Mouse (Mus musculus) right cerebral cortex, postnatal 25 days (tissue): ENCODE measurements around the gene Zfp827.

ENCODE experiments used
- DNase-seq: peaks from one replicate; pipeline ENCODE4 v3.0.0; 2022

Zfp827 gene

DNA sequence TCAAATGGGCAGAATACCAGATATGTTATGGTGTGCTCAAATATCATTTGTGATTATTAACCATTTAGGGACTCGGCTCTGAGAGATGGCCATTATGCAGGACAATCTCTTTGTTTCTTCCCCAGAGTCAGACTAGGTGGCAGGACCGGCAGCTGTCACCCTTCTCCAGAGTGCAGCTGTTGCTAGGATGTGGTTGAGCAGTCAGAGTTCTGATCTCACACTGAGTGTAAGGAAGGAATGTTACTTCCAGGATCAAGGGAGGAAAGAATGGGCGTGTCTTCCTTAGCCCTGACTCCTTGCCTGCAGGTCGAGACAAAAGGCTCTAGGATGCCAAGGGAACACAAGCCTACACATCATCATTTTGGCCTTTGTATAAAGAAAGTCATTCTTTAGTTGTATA lies 199.0 kb downstream of the Zfp827 start:
- no peak for DNase-seq

DNA sequence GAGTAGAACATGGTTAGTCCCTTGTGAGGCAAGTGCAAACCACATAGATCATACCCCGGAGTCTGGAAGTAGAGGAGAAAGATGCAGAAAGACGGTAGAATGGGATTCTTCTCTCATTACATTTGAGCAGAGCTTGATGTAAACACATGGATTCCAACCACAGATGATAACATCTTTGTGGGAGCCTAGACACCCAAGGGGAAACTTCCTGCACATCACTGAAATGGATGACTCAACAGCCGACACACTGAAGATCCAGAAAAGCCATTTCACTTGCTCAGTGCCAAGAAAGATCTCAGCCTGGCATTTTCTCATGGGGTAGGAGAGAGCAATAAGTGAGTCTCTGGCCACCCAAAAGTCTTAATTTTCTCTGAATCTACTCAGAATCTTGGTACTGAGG lies 199.7 kb downstream of the Zfp827 start:
- no peak for DNase-seq

DNA sequence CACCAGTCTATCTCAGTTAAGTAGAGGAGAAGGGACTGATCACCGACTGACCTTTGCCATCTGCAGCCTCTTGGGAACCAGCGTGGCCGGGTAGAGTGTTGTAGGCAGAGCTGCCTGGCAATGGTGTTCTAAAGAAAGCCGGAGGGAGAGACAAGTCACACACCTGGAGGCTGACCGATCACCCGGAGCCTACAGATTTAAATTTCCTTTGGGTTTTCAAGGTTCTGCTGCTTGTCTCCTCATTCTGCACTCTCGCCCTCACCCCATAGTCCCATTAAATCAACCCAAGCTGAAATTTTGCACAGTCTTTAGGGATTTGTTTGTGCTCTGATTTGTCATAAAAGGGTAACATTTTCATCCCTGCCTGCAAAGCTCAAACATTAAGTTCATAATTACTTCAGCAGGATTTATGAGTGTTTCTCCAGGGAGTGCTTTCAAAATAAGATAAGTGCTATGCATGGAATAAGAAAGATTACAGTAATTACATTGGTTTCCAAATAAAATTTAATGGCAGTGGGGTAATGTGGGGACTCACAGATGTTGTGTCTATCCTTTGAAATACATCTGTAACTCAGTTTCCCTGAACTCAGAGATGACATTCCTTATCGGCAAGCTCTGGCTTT lies 201.1 kb downstream of the Zfp827 start:
- DNase-seq: no peak

DNA sequence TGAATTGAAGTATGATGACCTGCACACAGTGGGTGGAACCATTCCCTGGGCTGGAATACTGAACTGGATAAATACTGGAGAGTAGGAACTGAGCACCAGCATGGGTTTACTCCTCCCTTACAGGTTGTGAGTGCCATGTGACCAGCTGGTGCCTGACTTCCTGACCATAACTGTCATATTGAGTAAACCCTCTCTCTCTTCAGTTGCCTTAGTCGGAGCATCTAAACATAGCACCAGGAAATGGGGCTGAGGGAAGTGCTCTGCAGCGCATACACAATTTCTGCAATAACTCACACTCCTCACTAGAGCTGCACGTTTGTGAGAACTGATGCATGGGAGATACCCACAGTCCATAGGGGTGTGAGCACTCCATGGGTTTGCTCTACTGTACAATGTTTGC lies 211.1 kb downstream of the Zfp827 start:
- DNase-seq: no peak

DNA sequence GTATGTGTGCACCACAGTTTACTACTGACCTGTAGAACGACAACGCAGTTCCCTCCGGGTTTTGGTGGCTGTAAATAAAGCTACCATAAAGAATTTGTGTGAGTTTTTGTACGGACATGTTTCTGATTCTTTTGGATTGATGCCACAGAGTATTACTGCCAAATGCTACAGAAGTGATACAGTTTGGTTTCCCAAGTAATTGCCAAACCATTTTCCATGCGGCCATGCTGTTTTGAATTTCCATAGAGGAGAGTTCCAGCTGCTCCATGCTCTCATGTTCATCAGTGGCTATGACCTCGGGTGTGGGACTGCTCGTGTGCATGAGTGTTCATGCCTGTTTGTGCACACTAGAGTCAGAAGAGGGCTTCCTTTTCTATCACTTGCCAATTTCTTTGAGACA lies 211.8 kb downstream of the Zfp827 start:
- no peak for DNase-seq
